Mouse (Mus musculus): ENCODE data around the gene Fam20a.

- TF ChIP-seq CTCF (IDR thresholded peaks at IDR 0.05; ENCODE audit: insufficient read depth, low read depth, low read length) (no peak), POLR2A (IDR thresholded peaks at IDR 0.05; ENCODE audit: insufficient read depth, low read depth, low read length) (no peak)
Observed at GRCm38 (mm10) chr11:109681556-109681955, 40.5 kb downstream of the Fam20a start.

Measured in olfactory bulb, adult 2 months (tissue).